In the genomic region with DNA sequence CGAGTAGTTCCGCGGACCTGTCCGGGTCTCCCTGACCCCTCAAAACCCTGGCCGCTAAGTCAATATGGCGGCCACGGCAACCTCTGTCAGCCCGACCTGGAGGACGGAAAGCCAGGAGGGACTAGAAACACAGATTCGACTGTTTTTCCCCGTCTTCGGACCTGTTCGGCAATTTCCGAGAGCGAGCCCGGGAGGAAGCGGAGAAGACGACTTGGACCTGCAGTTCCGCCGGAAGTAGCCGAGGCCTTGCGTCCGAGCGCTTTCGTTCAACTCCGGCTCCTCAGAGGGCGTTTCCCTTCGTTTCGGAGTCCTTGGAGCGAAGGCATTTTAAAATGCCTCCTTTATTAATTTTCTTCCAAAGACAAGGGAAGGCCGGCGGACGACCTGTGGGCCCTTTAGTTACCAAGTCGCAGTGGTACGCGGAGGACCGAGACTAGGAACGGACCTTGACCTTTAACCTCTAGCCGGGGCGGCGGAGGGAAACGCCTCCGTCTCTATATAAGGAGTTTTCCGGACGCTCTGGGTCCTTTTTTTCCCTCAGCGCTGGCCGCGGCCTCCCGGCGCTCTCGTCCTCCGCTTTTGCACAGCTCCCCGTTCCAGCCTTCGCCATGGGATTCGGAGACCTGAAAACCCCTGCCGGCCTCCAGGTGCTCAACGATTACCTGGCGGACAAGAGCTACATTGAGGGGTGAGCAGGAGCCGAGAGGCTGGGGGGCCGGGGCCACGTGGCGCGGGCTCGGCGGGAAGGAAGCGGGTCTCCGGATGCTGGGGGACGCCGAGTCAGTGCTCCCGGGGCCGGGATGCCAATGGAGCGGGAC, we compare ENCODE assay signal across 8 mouse cellular contexts. TPM values are rescaled to one million over a fixed set of nuclear protein-coding genes. Genes with fewer than 3 reads are reported as not detected.
DNase-seq lines count a peak whose midpoint lies in the region; ATAC-seq and TF ChIP-seq lines count a peak whose summit lies in the region.

A gene (plus strand): TSS at position 222 of the 818 bp plus-strand sequence.
A gene (minus strand): TSS at position 230 of the 818 bp plus-strand sequence.

- H3K4me3 ChIP-seq in MEL (ENCODE audit: control insufficient read depth in 1 of 2, insufficient read depth in 1 of 2, low read depth in 2 of 2, low read length in 2 of 2) = peak within 1 kb of the TSS; percentile 98 to 100
- peak within 1 kb of the TSS; percentile 93 for H3K4me3 ChIP-seq in cerebellum, adult 2 months (replicated peaks; ENCODE audit: insufficient read depth, low read depth, low read length)
- H3K4me3 ChIP-seq in forebrain, postnatal 0 days (ENCODE audit: low read depth, low read length) = peak within 1 kb of the TSS; percentile 98
- peak within 1 kb of the TSS; percentile 92 for H3K4me3 ChIP-seq in lung, embryonic 15.5 days

- peaks cover 46% of the 10 kb centered on the region for H3K79me2 ChIP-seq in MEL (ENCODE audit: control insufficient read depth, insufficient read depth, low read length, poor library complexity)

- ATAC-seq in forebrain, postnatal 0 days = peak; percentile 93
- peak; percentile 90 for ATAC-seq in lung, embryonic 15.5 days (ENCODE audit: borderline replicate concordance, extremely low read depth, low FRiP score, low TSS enrichment)

- H3K27ac ChIP-seq in MEL (ENCODE audit: control insufficient read depth, low read depth, low read length) = peak within 1 kb of the TSS; percentile 91
- peak within 1 kb of the TSS; percentile 89 for H3K27ac ChIP-seq in cerebellum, adult 2 months (ENCODE audit: insufficient read depth, low read length)
- H3K27ac ChIP-seq in forebrain, postnatal 0 days (ENCODE audit: low read depth, low read length) = peak within 1 kb of the TSS; percentile 92
- peak within 1 kb of the TSS; percentile 93 for H3K27ac ChIP-seq in lung, embryonic 15.5 days

- H3K36me3 ChIP-seq in MEL (ENCODE audit: control insufficient read depth in 1 of 2, insufficient read depth in 2 of 2, low read length in 2 of 2) = peaks cover 14 to 25% of the 10 kb centered on the region in 2 experiments
- H3K36me3 ChIP-seq in forebrain, postnatal 0 days (ENCODE audit: insufficient read depth) = peaks cover 20% of the 10 kb centered on the region; the same call in 1 of the 2 replicates
- H3K36me3 ChIP-seq in lung, embryonic 15.5 days = peaks cover 25% of the 10 kb centered on the region

- TF ChIP-seq EP300 in MEL (IDR thresholded peaks at IDR 0.05; ENCODE audit: low read depth in 1 of 2, low read length in 2 of 2) = 0 out of 4 replicates have a peak, but pooled peaks of 1 of the 2 experiments have one; percentile 18

- TF ChIP-seq POLR2A in MEL (IDR thresholded peaks at IDR 0.05; ENCODE audit: control insufficient read depth in 1 of 2, insufficient read depth in 1 of 2, low read depth in 1 of 2, low read length in 2 of 2, poor library complexity in 1 of 2) = peak; percentile 86 to 98
- TF ChIP-seq POLR2A in cerebellum, adult 2 months (IDR thresholded peaks at IDR 0.05; ENCODE audit: borderline replicate concordance, insufficient read depth, low read length) = peak; percentile 68; the same call in 1 of the 2 replicates

- peak within 1 kb of the TSS; percentile 97 for H3K9ac ChIP-seq in MEL (ENCODE audit: control insufficient read depth, low read depth, low read length, poor library complexity, severe bottlenecking)
- H3K9ac ChIP-seq in forebrain, postnatal 0 days = peak within 1 kb of the TSS; percentile 91
- H3K9ac ChIP-seq in lung, embryonic 15.5 days = peak within 1 kb of the TSS; percentile 96

- no peaks in the 10 kb centered on the region for H3K27me3 ChIP-seq in MEL (ENCODE audit: control insufficient read depth in 1 of 2, insufficient read depth in 2 of 2, low read length in 2 of 2)
- no peaks in the 10 kb centered on the region for H3K27me3 ChIP-seq in cerebellum, adult 2 months (ENCODE audit: control insufficient read depth, insufficient read depth, low read length)
- no peaks in the 10 kb centered on the region for H3K27me3 ChIP-seq in forebrain, postnatal 0 days (ENCODE audit: insufficient read depth, low read length)
- H3K27me3 ChIP-seq in lung, embryonic 15.5 days = no peaks in the 10 kb centered on the region

- peak; percentile 98 for DNase-seq in MEL (ENCODE audit: low read depth, low spot score)
- DNase-seq in cerebellum, adult 2 months = peak; percentile 99
- peak; percentile 98 for DNase-seq in forebrain, postnatal 0 days
- DNase-seq in heart, postnatal 4 days = peak; percentile 97
- DNase-seq in layer of hippocampus, adult 8-10 months (ENCODE audit: low spot score in 2 of 2) = peak; percentile 97 to 98
- peak; percentile 97 for DNase-seq in ovary, adult 18-20 months (ENCODE audit: low spot score)
- DNase-seq in thymus, postnatal 0 days (ENCODE audit: low spot score) = peak; percentile 97

- H3K4me2 ChIP-seq in forebrain, postnatal 0 days (ENCODE audit: low read depth) = peak within 1 kb of the TSS; percentile 77
- H3K4me2 ChIP-seq in lung, embryonic 15.5 days = peak within 1 kb of the TSS; percentile 64

- TF ChIP-seq RAD21 in MEL (IDR thresholded peaks at IDR 0.05; ENCODE audit: low read depth, low read length) = no peak

- WGBS in cerebellum, adult 2 months = under 1% methylated on average over 72 of the region's 72 CpGs
- WGBS in forebrain, postnatal 0 days = 2% methylated on average over 72 of the region's 72 CpGs
- WGBS in lung, embryonic 15.5 days = 0% methylated on average over 72 of the region's 72 CpGs

- TF ChIP-seq CTCF in MEL (IDR thresholded peaks at IDR 0.05 in 2 of 3, conservative IDR thresholded peaks at IDR 0.05 in 1 of 3; ENCODE audit: control insufficient read depth in 1 of 3, insufficient read depth in 1 of 3, low read depth in 2 of 3, low read length in 3 of 3, poor library complexity in 1 of 3, severe bottlenecking in 1 of 3) = no peak
- no peak for TF ChIP-seq CTCF in cerebellum, adult 2 months (IDR thresholded peaks at IDR 0.05; ENCODE audit: borderline replicate concordance, insufficient read depth, low read depth, low read length)
- no peak for TF ChIP-seq CTCF in forebrain, postnatal 0 days (IDR thresholded peaks at IDR 0.05; ENCODE audit: low read depth)

- peaks cover 2 to 15% of the 10 kb centered on the region in 2 experiments; a peak in 3 of 4 replicates for H3K4me1 ChIP-seq in MEL (ENCODE audit: control insufficient read depth in 1 of 2, insufficient read depth in 2 of 2, low read length in 2 of 2)
- H3K4me1 ChIP-seq in cerebellum, adult 2 months (ENCODE audit: control insufficient read depth, insufficient read depth, low read length) = peaks cover 6% of the 10 kb centered on the region; the same call in 1 of the 2 replicates
- peaks cover 26% of the 10 kb centered on the region for H3K4me1 ChIP-seq in forebrain, postnatal 0 days (ENCODE audit: insufficient read depth)
- peaks cover 22% of the 10 kb centered on the region for H3K4me1 ChIP-seq in lung, embryonic 15.5 days

- H3K9me3 ChIP-seq in MEL (replicated peaks; ENCODE audit: insufficient read depth, low read length) = no peaks in the 10 kb centered on the region
- H3K9me3 ChIP-seq in forebrain, postnatal 0 days (ENCODE audit: low read length) = no peaks in the 10 kb centered on the region
- no peaks in the 10 kb centered on the region for H3K9me3 ChIP-seq in lung, embryonic 15.5 days

TF ChIP-seq in MEL, 35 proteins besides CTCF, POLR2A, EP300 and RAD21 (continues in another document):
- TF ChIP-seq USF1 (IDR thresholded peaks at IDR 0.05; ENCODE audit: low read depth, low read length) (peak; percentile 40; the same call in 1 of the 2 replicates), UBTF (IDR thresholded peaks at IDR 0.05; ENCODE audit: borderline replicate concordance, insufficient read depth, low read depth, low read length) (peak; percentile 72; the same call in 1 of the 2 replicates), ELF1 (IDR thresholded peaks at IDR 0.05; ENCODE audit: low read depth, low read length) (peak; percentile 76), SIN3A (IDR thresholded peaks at IDR 0.05; ENCODE audit: low read length) (peak; percentile 87), E2F4 (IDR thresholded peaks at IDR 0.05; ENCODE audit: borderline replicate concordance, low read depth, low read length) (peak; percentile 5; the same call in 1 of the 2 replicates), MAX (IDR thresholded peaks at IDR 0.05; ENCODE audit: low read length) (peak; percentile 82), CHD2 (IDR thresholded peaks at IDR 0.05; ENCODE audit: low read length) (peak; percentile 87), NELFE (IDR thresholded peaks at IDR 0.05; ENCODE audit: low read depth, low read length) (peak; percentile 93), MYB (IDR thresholded peaks at IDR 0.05; ENCODE audit: low read depth, low read length) (no peak), ETS1 (IDR thresholded peaks at IDR 0.05; ENCODE audit: low read depth, low read length) (0 out of 2 replicates have a peak, but pooled peaks have one; percentile 25), JUND (IDR thresholded peaks at IDR 0.05; ENCODE audit: low read depth, low read length) (no peak), ZMIZ1 (IDR thresholded peaks at IDR 0.05; ENCODE audit: low read depth, low read length) (peak; percentile 92; the same call in 1 of the 2 replicates), HCFC1 (IDR thresholded peaks at IDR 0.05; ENCODE audit: low read depth, low read length) (peak; percentile 96)

RNA-seq across cellular contexts. Expression of the first gene that starts in this region (rescaled TPM):
- 1,600 and 1,846 TPM in 2 replicates for total RNA-seq in MEL (2012; rRNA removed)
- 1,000 to 10,000 TPM; 1,696 to 2,991 TPM for polyA plus RNA-seq in MEL (2012; ENCODE audit: insufficient read depth in 1 of 2, insufficient read length in 2 of 2, low read depth in 1 of 2, low replicate concordance in 2 of 2, missing spikeins in 1 of 2)
- polyA plus RNA-seq in cerebellum, adult 2 months (2012; rRNA removed) = 279 and 319 TPM in 2 replicates
- total RNA-seq in forebrain, postnatal 0 days (2014; rRNA removed) = 769 and 814 TPM in 2 replicates
- polyA plus RNA-seq in forebrain, postnatal 0 days (2015; fragmentation: Nextera tagmentation; extraction: Ambion mirVana) = 477 and 542 TPM in 2 replicates
- total RNA-seq in heart, postnatal 4 days (2021) = 100 to 1,000 TPM; 497 to 542 TPM
- total RNA-seq in layer of hippocampus, adult 8-10 months (2022) = 100 to 1,000 TPM; 310 to 454 (median 387) TPM
- 516 and 540 TPM in 2 replicates for polyA plus RNA-seq in lung, embryonic 15.5 days (2015; fragmentation: Nextera tagmentation; extraction: Ambion mirVana)
- 640 and 651 TPM in 2 replicates for polyA plus RNA-seq in thymus, postnatal 0 days (2015; fragmentation: Nextera tagmentation; extraction: Ambion mirVana)

RNA-seq across cellular contexts. Expression of the second gene that starts in this region (rescaled TPM):
- total RNA-seq in MEL (2012; rRNA removed) = 124 and 141 TPM in 2 replicates
- polyA plus RNA-seq in MEL (2012; ENCODE audit: insufficient read depth in 1 of 2, insufficient read length in 2 of 2, low read depth in 1 of 2, low replicate concordance in 2 of 2, missing spikeins in 1 of 2) = 100 to 1,000 TPM; 139 to 163 TPM
- 166 and 175 TPM in 2 replicates for polyA plus RNA-seq in cerebellum, adult 2 months (2012; rRNA removed)
- total RNA-seq in forebrain, postnatal 0 days (2014; rRNA removed) = 122 and 147 TPM in 2 replicates
- 110 and 111 TPM in 2 replicates for polyA plus RNA-seq in forebrain, postnatal 0 days (2015; fragmentation: Nextera tagmentation; extraction: Ambion mirVana)
- 100 to 1,000 TPM; 533 to 564 TPM for total RNA-seq in heart, postnatal 4 days (2021)
- total RNA-seq in layer of hippocampus, adult 8-10 months (2022) = 100 to 1,000 TPM; 155 to 166 (median 160) TPM
- 131 and 132 TPM in 2 replicates for polyA plus RNA-seq in lung, embryonic 15.5 days (2015; fragmentation: Nextera tagmentation; extraction: Ambion mirVana)
- 102 and 108 TPM in 2 replicates for polyA plus RNA-seq in thymus, postnatal 0 days (2015; fragmentation: Nextera tagmentation; extraction: Ambion mirVana)

Comparison
In these comparisons a context has a peak if more than half of its experiments do, and no peak if none do; other contexts are left out.
1. Peak in every context shown above with its lines: DNase-seq, ATAC-seq, H3K4me3 ChIP-seq and H3K27ac ChIP-seq.